Mouse (Mus musculus) megakaryocyte-erythroid progenitor cell, adult 5-6 weeks (primary cell): ENCODE data around the gene Stx6. TPM values are rescaled to one million over a fixed set of nuclear protein-coding genes. Genes with fewer than 3 reads are reported as not detected.

Experiments
- ATAC-seq: replicated peaks from 2 replicates; pipeline ENCODE4 v1.8.0; 2016; ENCODE audit warnings: mild to moderate bottlenecking, inconsistent platforms; ENCODE audit not compliant: severe bottlenecking, poor library complexity, low FRiP score, low TSS enrichment
- total RNA-seq, 2 experiments: library from RNA; stranded (forward) in 1 of 2; stranded (reverse) in 1 of 2; fragments of 200-1000, 215-1000 nt in 1 of 2; fragments of >200 nt in 1 of 2; fragmentation: Nextera tagmentation in 1 of 2; gene quantifications; 2 replicates each; pipeline ENCODE4 v1.2.3; 2014 to 2017

Stx6 gene
- total RNA-seq, 2 experiments from 2014 or later = 19.6 to 24.8 TPM

GRCm38 (mm10) chr1:155223849-155224554 is 65.5 kb downstream of the Stx6 start:
- ATAC-seq = peak; percentile 87

GRCm38 (mm10) chr1:155229464-155230411 is 71.2 kb downstream of the Stx6 start:
- ATAC-seq = no peak

GRCm38 (mm10) chr1:155232385-155232784 is 73.9 kb downstream of the Stx6 start:
- no peak for ATAC-seq

GRCm38 (mm10) chr1:155232786-155233185 is 74.3 kb downstream of the Stx6 start:
- no peak for ATAC-seq

GRCm38 (mm10) chr1:155233378-155233777 is 74.9 kb downstream of the Stx6 start:
- no peak for ATAC-seq

GRCm38 (mm10) chr1:155233931-155234607 is 75.6 kb downstream of the Stx6 start:
- ATAC-seq = peak; percentile 63

GRCm38 (mm10) chr1:155235641-155236040 is 77.1 kb downstream of the Stx6 start:
- ATAC-seq = no peak

GRCm38 (mm10) chr1:155236306-155237024 is 78.0 kb downstream of the Stx6 start:
- no peak for ATAC-seq

- no peak for ATAC-seq
These were observed 78.9 kb downstream of the Stx6 start for GRCm38 (mm10) chr1:155237390-155237789.

GRCm38 (mm10) chr1:155238126-155238525 is 79.6 kb downstream of the Stx6 start:
- no peak for ATAC-seq

GRCm38 (mm10) chr1:155239169-155239568 is 80.7 kb downstream of the Stx6 start:
- ATAC-seq = no peak

- ATAC-seq = no peak
These were observed 81.6 kb downstream of the Stx6 start for GRCm38 (mm10) chr1:155239962-155240717.

GRCm38 (mm10) chr1:155241701-155242487 is 83.4 kb downstream of the Stx6 start:
- ATAC-seq = no peak

- ATAC-seq = no peak
These were observed 83.9 kb downstream of the Stx6 start for GRCm38 (mm10) chr1:155242488-155242745.

- ATAC-seq = peak; percentile 32; the same call in 1 of the 2 replicates
These were observed 85.6 kb downstream of the Stx6 start, which contains the start of gene BC034090 for GRCm38 (mm10) chr1:155243797-155244770. TSS of gene BC034090 (minus strand) at chr1:155244444.

GRCm38 (mm10) chr1:155244771-155245211 is 86.3 kb downstream of the Stx6 start:
- ATAC-seq = no peak

GRCm38 (mm10) chr1:155245516-155245915 is 87.0 kb downstream of the Stx6 start:
- ATAC-seq = no peak
